Mouse (Mus musculus) cerebellum, adult 2 months (tissue): ENCODE data around the gene Fam107b.

Source experiments
- CTCF ChIP-seq: fragments of 200-500 bp; IDR thresholded peaks from 2 replicates; pipeline ENCODE4 v1.5.1; 2011; ENCODE audit warnings: low read depth, mild to moderate bottlenecking, control low read depth, low read length, moderate library complexity, borderline replicate concordance; ENCODE audit not compliant: insufficient read depth
- POLR2A ChIP-seq: fragments of 200-500 bp; IDR thresholded peaks from 2 replicates; pipeline ENCODE4 v1.6.1; 2011; ENCODE audit warnings: low read length, control low read depth, borderline replicate concordance; ENCODE audit not compliant: insufficient read depth

GRCm38 (mm10) chr2:3740256-3740655 lies 170.0 kb downstream of the Fam107b start:
- TF ChIP-seq CTCF (no peak), POLR2A (no peak)
